Mouse (Mus musculus) E14TG2a.4 (cell line): Measurements from ENCODE around the gene Fgf3.
A peak's percentile ranks its signal among the peaks of the same experiment; 100 is the strongest.

Experiments used
- H3K27me3 ChIP-seq: 2 replicates; pipeline ENCODE4 v1.6.1; 2014; ENCODE audit warnings: low read length, control low read depth; ENCODE audit not compliant: insufficient read depth
- H3K36me3 ChIP-seq: 2 replicates; pipeline ENCODE4 v1.6.1; 2014; ENCODE audit warnings: low read length, control low read depth; ENCODE audit not compliant: insufficient read depth
- H3K4me1 ChIP-seq: replicated peaks from 2 replicates; pipeline ENCODE4 v1.6.1; 2014; ENCODE audit warnings: low read depth, low read length, control low read depth
- H3K4me3 ChIP-seq: replicated peaks from 2 replicates; pipeline ENCODE4 v1.5.1; 2014; ENCODE audit warnings: mild to moderate bottlenecking, low read length
- H3K9me3 ChIP-seq: 2 replicates; pipeline ENCODE4 v1.6.1; 2014; ENCODE audit warnings: low read length, control low read depth
- CTCF ChIP-seq: conservative IDR thresholded peaks from 2 replicates; pipeline ENCODE4 v1.5.1; 2014; ENCODE audit warnings: low read length
- NANOG ChIP-seq: IDR thresholded peaks from 2 replicates; pipeline ENCODE4 v1.6.1; 2014; ENCODE audit warnings: borderline replicate concordance, low read length, mixed read lengths
- POU5F1 ChIP-seq: IDR thresholded peaks from 2 replicates; pipeline ENCODE4 v1.6.1; 2014; ENCODE audit warnings: low read length, borderline replicate concordance

Gene Fgf3

GRCm38 (mm10) chr7:144862712-144863111 is 24.8 kb downstream of the Fgf3 start:
- TF ChIP-seq CTCF (no peak), NANOG (no peak), POU5F1 (no peak)
- no peaks in the 10 kb centered on the region for H3K27me3 ChIP-seq
- H3K36me3 ChIP-seq: peaks cover 57% of the 10 kb centered on the region
- no peaks in the 10 kb centered on the region for H3K9me3 ChIP-seq
- peak overlapping the region; percentile 95 for H3K4me3 ChIP-seq
- peaks cover 74% of the 10 kb centered on the region for H3K4me1 ChIP-seq

GRCm38 (mm10) chr7:144863196-144863595 is 25.3 kb downstream of the Fgf3 start:
- Histone ChIP-seq H3K36me3 (peaks cover 57% of the 10 kb centered on the region), H3K9me3 (no peaks in the 10 kb centered on the region), H3K27me3 (no peaks in the 10 kb centered on the region), H3K4me3 (peak overlapping the region; percentile 95), H3K4me1 (peaks cover 74% of the 10 kb centered on the region)
- TF ChIP-seq NANOG (no peak), CTCF (no peak), POU5F1 (no peak)

GRCm38 (mm10) chr7:144864160-144864670 is 26.3 kb downstream of the Fgf3 start:
- TF ChIP-seq NANOG (peak; percentile 15; the same call in 1 of the 2 replicates), CTCF (no peak)
- H3K4me1 ChIP-seq: peaks cover 74% of the 10 kb centered on the region
- peaks cover 57% of the 10 kb centered on the region for H3K36me3 ChIP-seq
- peak overlapping the region; percentile 95 for H3K4me3 ChIP-seq
- H3K9me3 ChIP-seq: no peaks in the 10 kb centered on the region
- no peaks in the 10 kb centered on the region for H3K27me3 ChIP-seq

GRCm38 (mm10) chr7:144867161-144867560 is 29.3 kb downstream of the Fgf3 start:
- Histone ChIP-seq H3K9me3 (no peaks in the 10 kb centered on the region), H3K27me3 (no peaks in the 10 kb centered on the region), H3K4me3 (peak overlapping the region; percentile 49), H3K4me1 (peaks cover 77% of the 10 kb centered on the region), H3K36me3 (peaks cover 56% of the 10 kb centered on the region)
- 0 out of 2 replicates have a peak, but pooled peaks have one; percentile 10 for TF ChIP-seq NANOG
- TF ChIP-seq CTCF: no peak

GRCm38 (mm10) chr7:144867602-144868001 is 29.7 kb downstream of the Fgf3 start:
- H3K27me3 ChIP-seq: no peaks in the 10 kb centered on the region
- H3K4me3 ChIP-seq: peak overlapping the region; percentile 49
- H3K4me1 ChIP-seq: peaks cover 81% of the 10 kb centered on the region
- TF ChIP-seq CTCF (no peak), POU5F1 (no peak), NANOG (no peak)
- H3K36me3 ChIP-seq: peaks cover 51% of the 10 kb centered on the region
- no peaks in the 10 kb centered on the region for H3K9me3 ChIP-seq

GRCm38 (mm10) chr7:144872420-144872819 is 34.5 kb downstream of the Fgf3 start:
- TF ChIP-seq NANOG: no peak
- no peak for TF ChIP-seq POU5F1
- no peak for TF ChIP-seq CTCF
- Histone ChIP-seq H3K9me3 (no peaks in the 10 kb centered on the region), H3K4me3 (peak overlapping the region; percentile 46), H3K4me1 (peaks cover 76% of the 10 kb centered on the region), H3K27me3 (no peaks in the 10 kb centered on the region), H3K36me3 (peaks cover 7% of the 10 kb centered on the region)

GRCm38 (mm10) chr7:144873160-144873559 is 35.3 kb downstream of the Fgf3 start:
- Histone ChIP-seq H3K9me3 (no peaks in the 10 kb centered on the region), H3K4me3 (peak overlapping the region; percentile 46), H3K4me1 (peaks cover 73% of the 10 kb centered on the region), H3K27me3 (no peaks in the 10 kb centered on the region), H3K36me3 (peaks cover 6% of the 10 kb centered on the region; the same call in 1 of the 2 replicates)
- TF ChIP-seq NANOG: no peak
- TF ChIP-seq CTCF: no peak
- TF ChIP-seq POU5F1: no peak

- Histone ChIP-seq H3K27me3 (no peaks in the 10 kb centered on the region), H3K4me3 (no peak overlapping the region), H3K36me3 (peaks cover 6% of the 10 kb centered on the region; the same call in 1 of the 2 replicates), H3K9me3 (no peaks in the 10 kb centered on the region), H3K4me1 (peaks cover 65% of the 10 kb centered on the region)
- TF ChIP-seq CTCF (no peak), NANOG (no peak), POU5F1 (no peak)
These were observed 36.3 kb downstream of the Fgf3 start for GRCm38 (mm10) chr7:144874226-144874625.

- no peaks in the 10 kb centered on the region for H3K36me3 ChIP-seq
- TF ChIP-seq POU5F1 (no peak), NANOG (no peak), CTCF (no peak)
- H3K4me3 ChIP-seq: no peak overlapping the region
- no peaks in the 10 kb centered on the region; the same call in 1 of the 2 replicates for H3K27me3 ChIP-seq
- H3K9me3 ChIP-seq: no peaks in the 10 kb centered on the region
- H3K4me1 ChIP-seq: peaks cover 32% of the 10 kb centered on the region
These were observed 40.5 kb downstream of the Fgf3 start for GRCm38 (mm10) chr7:144878401-144878800.
